Mouse (Mus musculus) left cerebral cortex, adult 18-20 months (tissue): ENCODE measurements around the gene Csmd2. TPM values are rescaled to one million over a fixed set of nuclear protein-coding genes. Genes with fewer than 3 reads are reported as not detected.
"Not testable (repeated sequence)": the region's sequence is repeated elsewhere in the genome, so short reads cannot be mapped to it uniquely, and the experiment has no call there.

Experiments
- DNase-seq, 2 experiments: peaks; one replicate each; pipeline ENCODE4 v3.0.0; 2021 to 2022; ENCODE audit warnings: low spot score in 2 of 2, mixed read lengths in 1 of 2
- total RNA-seq, 2 experiments: library from RNA; stranded (reverse); gene quantifications; 2 replicates each; pipeline ENCODE4 v1.2.3; 2021

Gene Csmd2
- total RNA-seq, 2 experiments from 2014 or later: 42.9 to 48.6 TPM

DNA sequence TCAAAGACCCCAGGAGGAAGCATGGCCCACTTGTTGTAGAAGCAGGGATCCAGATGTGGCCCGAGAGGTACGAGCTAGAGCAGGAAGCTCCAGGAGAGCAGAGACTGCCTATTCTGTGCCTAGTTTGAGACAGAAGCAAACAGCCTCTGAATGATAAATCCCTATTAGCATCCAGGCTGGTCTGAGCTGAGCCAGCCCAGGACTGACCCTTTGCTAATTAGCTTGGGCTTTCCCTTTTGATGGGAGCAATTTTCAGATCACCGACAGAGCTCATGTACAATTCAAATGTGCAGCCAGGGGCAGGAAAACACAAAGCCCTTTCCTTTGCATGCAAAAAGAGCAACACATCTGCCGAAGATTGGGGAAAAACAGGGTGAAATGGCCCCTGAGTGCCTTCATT is 54.2 kb downstream of the Csmd2 start:
- no peak for DNase-seq

GRCm38 (mm10) chr4:128042626-128043025 is 55.0 kb downstream of the Csmd2 start:
- DNase-seq: no peak

GRCm38 (mm10) chr4:128048716-128049115 is 61.1 kb downstream of the Csmd2 start:
- DNase-seq: no peak

GRCm38 (mm10) chr4:128052701-128053100 is 65.0 kb downstream of the Csmd2 start:
- DNase-seq: no peak

- DNase-seq: not testable (repeated sequence)
These were observed 73.6 kb downstream of the Csmd2 start for GRCm38 (mm10) chr4:128061274-128061673.

DNA sequence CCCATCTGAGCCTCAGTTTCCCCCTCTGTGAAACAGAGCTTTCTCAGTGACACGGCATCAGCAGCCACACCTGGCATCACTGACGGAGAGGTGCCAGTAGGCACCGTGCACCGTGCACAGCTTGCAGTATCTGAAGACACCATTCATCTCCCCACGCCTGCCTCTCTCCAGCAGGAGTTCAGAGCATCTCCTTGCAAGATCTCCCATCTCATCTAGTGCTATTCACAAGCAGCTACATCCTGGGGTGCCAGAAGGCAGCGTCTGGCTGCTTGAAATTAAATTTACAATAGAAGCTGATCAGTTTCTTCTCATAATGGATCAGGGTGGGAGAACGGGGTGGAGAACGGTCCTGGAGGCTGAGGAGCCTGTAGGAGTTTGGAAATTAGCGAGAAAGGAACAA is 79.5 kb downstream of the Csmd2 start:
- no peak for DNase-seq

DNA sequence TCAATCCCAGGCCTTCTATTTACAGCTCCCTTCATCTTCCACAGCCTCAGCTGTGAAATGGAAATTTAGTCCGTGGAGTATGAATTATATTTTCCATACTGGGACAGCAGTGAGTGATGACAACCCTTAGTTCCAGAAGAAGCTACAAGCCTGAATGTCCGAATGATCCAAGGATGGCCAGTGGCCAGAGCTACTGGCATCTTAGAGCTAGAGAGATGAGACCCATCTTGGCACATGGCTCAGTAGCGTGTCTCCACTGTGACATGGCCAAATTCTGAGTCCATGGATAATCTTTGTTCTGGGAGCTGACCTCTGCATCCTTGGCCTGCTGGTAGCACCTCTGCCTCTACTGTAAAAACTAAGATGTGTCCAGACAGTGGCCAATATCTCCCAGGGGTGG is 96.8 kb downstream of the Csmd2 start:
- no peak for DNase-seq

- peak; percentile 54 to 74 for DNase-seq
These were observed 97.4 kb downstream of the Csmd2 start for GRCm38 (mm10) chr4:128085096-128085495.

GRCm38 (mm10) chr4:128087147-128087606 is 99.5 kb downstream of the Csmd2 start:
- no peak for DNase-seq

DNA sequence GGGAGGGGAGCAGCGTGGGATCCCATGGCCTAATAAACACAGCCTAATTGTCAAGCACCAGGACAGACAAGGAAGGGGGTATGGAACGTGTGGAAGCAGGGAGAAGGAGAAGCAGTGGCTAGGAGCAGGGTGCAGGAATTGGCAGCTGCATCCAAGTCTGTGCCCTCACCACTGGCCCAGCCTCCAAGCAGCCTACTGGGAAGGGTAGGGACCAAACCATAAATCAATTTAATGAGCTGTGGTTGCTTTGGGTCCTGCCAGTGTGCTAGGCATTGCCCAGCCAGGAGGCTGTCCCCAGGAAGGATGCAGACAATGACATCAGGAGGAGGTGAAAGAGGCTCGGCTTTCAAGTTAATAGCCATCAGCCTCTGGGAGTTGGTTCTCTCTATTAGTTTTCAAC is 100.0 kb downstream of the Csmd2 start:
- no peak for DNase-seq

DNA sequence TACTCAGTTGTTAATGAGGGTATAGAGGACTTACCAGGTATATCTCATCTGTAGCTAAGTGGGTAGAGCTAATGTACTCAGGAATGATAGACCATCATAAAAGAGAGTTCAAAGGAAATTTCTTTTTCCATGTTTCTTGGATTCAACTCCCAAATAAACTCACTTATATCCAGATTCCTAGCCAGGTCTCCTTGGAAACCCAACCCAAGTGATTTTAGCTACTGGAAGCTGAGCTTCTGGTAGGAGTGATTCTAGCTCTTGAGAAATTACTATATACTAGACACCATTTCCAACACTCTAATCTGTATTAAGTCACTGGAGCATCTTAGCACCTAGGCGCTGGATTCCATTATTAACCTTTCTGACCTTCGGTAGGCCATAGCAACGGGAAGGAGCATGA is 100.6 kb downstream of the Csmd2 start:
- no peak for DNase-seq

DNA sequence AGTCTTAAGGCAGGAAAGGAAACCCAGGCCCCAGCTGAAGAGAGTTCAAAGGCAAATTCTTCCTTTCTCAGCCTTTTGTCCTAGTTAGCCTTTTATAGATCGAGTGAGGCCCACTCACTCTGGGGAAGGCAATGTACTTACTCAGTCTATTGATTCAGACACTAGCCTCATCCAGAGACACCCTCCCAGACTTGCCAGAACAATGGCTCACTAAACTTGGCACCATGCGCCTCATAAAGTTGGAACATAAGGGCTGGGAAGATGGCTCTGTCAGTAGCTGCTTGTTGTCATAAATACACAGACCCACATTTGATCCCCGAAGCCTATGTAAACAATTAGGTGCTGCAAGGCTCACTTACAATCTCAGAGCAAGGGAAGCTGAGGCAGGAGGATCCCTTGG is 104.3 kb downstream of the Csmd2 start:
- DNase-seq: peak in 1 of 2 experiments; percentile 42

DNA sequence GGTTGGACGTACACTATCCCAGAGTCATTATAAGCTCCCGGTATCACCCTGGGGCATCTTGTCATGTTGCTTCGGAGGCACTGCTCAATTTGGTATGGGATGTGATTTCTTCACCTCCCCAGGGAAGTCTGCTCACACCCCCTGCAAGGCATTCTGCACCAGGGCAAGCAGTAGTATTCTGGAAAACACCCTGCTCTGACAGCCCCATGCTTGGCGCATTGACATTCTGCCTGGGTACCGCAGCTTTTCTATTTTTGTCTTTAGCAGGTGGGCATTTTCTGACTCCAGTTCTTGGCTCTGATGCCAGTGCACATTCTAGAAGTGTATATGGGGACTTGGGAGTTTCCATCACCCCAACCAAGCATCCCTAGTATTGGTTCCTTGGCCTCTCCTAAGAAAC is 111.9 kb downstream of the Csmd2 start:
- DNase-seq: no peak

- DNase-seq: no peak
These were observed 112.9 kb downstream of the Csmd2 start for GRCm38 (mm10) chr4:128100541-128100940.

- no peak for DNase-seq
These were observed 128.7 kb downstream of the Csmd2 start for GRCm38 (mm10) chr4:128116331-128116730.

DNA sequence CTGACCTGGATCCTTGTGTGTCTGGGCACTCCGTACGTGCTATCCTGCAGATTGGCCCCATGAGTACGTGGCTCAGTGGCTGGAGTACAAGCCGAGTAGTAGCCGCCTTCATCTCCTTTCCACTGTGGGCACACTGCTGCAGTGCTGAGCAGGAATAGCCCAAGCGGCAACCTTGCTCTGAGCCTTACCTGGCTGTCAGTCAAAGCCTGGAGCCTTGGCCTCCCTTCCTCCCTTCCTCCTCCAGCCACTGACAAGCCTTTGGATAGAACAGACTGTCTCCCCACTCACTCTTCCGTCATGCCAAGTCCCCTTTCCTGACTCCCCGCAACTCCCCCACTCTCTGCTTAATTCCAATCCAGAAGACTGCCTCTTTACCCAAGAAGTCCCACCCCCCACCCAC is 135.6 kb downstream of the Csmd2 start:
- DNase-seq: no peak

GRCm38 (mm10) chr4:128124738-128125137 is 137.1 kb downstream of the Csmd2 start:
- no peak for DNase-seq

DNA sequence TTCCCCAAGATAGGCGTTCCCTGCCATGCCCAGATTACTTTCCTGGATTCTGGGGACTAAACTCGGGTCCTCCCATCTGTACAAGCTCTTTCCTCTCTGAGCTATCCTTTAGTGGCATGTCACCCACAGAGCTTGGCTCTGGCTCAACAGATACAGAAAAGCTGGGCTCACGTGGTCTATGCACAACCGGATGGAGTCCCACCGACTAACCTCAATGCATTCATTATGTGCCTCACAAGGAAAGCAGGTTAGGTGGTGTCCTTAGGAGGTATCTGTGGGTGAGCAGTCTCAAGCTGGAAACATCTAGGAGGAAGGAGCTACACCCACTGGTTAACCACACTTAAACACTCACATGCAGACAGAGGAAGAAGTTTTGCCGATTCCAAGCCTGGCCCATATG is 140.9 kb downstream of the Csmd2 start:
- peak; percentile 57 to 63 for DNase-seq

- no peak for DNase-seq
These were observed 143.0 kb downstream of the Csmd2 start for GRCm38 (mm10) chr4:128130611-128131142.

- DNase-seq: no peak
These were observed 144.0 kb downstream of the Csmd2 start for GRCm38 (mm10) chr4:128131666-128132065.

DNA sequence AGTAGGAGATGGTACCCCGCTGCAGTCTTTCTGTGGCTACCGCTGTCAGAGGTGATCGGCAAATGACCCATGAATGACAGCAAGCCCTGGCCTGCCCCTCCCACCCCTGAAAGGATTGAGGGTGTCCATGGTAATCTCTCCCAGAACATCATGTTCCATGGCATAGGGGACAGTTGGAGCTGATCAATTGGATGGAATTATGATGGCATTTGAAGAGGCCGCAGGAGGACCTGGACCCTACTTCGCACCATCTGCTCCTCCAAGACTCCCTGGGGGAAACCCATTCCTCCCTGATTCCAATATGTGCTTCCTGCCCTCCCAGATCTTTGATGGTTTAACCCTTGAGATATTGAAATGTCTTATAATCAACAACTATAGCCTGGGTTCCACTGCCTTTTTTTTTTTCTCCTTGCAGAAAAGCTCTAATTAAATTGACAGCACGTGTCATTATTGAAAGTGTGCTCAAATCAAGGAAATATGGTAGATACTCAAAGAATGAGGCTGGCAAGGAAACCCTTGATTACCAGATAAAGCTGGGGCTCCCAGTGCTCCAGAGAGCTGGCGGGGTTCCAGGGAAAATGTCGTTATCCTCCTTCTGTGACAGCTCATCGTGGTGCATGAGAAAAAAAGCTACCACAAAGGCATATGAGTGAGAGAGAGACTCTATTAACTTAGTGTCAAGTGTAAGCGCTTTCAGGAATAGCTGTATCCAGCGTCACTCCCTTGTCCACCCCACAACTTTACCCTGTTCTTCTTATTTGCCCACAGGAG is 145.4 kb downstream of the Csmd2 start:
- DNase-seq: peak; percentile 38

DNA sequence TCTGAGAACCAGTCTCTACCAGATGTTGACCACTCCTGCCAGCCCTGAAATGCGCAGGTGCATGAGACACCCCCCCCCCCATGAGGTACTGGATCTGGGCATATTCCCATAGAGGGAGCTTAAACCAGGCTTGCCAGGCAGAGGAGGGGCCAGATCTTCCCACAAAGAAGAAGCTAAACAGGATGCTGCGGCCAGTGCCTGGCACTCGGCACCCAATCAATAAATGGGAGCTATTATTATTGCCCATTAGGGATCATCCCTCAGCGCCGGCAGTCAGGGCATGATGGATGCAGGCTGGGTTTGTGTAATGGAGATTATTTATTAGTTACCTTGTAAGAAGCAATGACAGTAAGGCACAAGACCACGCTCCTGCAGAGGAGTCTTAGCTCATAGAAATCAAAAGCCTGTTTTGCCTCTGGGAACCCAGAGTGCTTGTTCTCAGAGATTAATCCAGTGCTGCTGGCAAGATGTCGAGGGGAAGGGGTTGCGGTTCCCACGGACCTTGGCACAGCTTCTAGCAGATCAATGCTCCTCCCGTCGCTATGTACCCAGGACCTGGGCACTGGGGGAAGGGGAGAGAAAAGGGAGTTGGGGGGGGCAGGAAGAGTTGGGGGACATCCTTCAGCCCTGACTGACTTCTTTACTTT is 146.8 kb downstream of the Csmd2 start:
- DNase-seq: no peak
